Mouse (Mus musculus): ENCODE results near the gene Sphk1.

Sphk1 gene

GRCm38 (mm10) chr11:116506151-116506875, 24.4 kb upstream of the Sphk1 start:
- peak; percentile 64 for DNase-seq (ENCODE audit: low read depth, low spot score)

GRCm38 (mm10) chr11:116508689-116509088, 22.0 kb upstream of the Sphk1 start:
- DNase-seq (ENCODE audit: low read depth, low spot score), result no peak

- peak; percentile 22 for DNase-seq (ENCODE audit: low read depth, low spot score)
Observed at GRCm38 (mm10) chr11:116511301-116511868, 19.3 kb upstream of the Sphk1 start.

GRCm38 (mm10) chr11:116512154-116512553, 18.6 kb upstream of the Sphk1 start:
- DNase-seq (ENCODE audit: low read depth, low spot score), result no peak

GRCm38 (mm10) chr11:116512987-116513386, 17.7 kb upstream of the Sphk1 start:
- DNase-seq (ENCODE audit: low read depth, low spot score), result no peak

GRCm38 (mm10) chr11:116513531-116514038, 17.1 kb upstream of the Sphk1 start:
- no peak for DNase-seq (ENCODE audit: low read depth, low spot score)

- no peak for DNase-seq (ENCODE audit: low read depth, low spot score)
Observed at GRCm38 (mm10) chr11:116515330-116516020, 15.2 kb upstream of the Sphk1 start.

GRCm38 (mm10) chr11:116518482-116518881, 12.2 kb upstream of the Sphk1 start:
- DNase-seq (ENCODE audit: low read depth, low spot score), result no peak

- DNase-seq (ENCODE audit: low read depth, low spot score), result no peak
Observed at GRCm38 (mm10) chr11:116521143-116521542, 9.6 kb upstream of the Sphk1 start.

- DNase-seq (ENCODE audit: low read depth, low spot score), result no peak
Observed at GRCm38 (mm10) chr11:116522046-116522445, 8.7 kb upstream of the Sphk1 start.

- no peak for DNase-seq (ENCODE audit: low read depth, low spot score)
Observed at GRCm38 (mm10) chr11:116522886-116523698, 7.6 kb upstream of the Sphk1 start.

- peak; percentile 22 for DNase-seq (ENCODE audit: low read depth, low spot score)
Observed at GRCm38 (mm10) chr11:116523699-116524189, 7.0 kb upstream of the Sphk1 start.

- DNase-seq (ENCODE audit: low read depth, low spot score), result no peak
Observed at GRCm38 (mm10) chr11:116528636-116529320, 1.9 kb upstream of the Sphk1 start.

- DNase-seq (ENCODE audit: low read depth, low spot score), result peak; percentile 19
Observed at GRCm38 (mm10) chr11:116531371-116532191, 856 bp downstream of the Sphk1 start.

- DNase-seq (ENCODE audit: low read depth, low spot score), result peak; percentile 12
Observed at GRCm38 (mm10) chr11:116532262-116532809, 1.6 kb downstream of the Sphk1 start.

- peak; percentile 51 for DNase-seq (ENCODE audit: low read depth, low spot score)
Observed at GRCm38 (mm10) chr11:116532810-116533338, 2.1 kb downstream of the Sphk1 start.

- peak; percentile 38 for DNase-seq (ENCODE audit: low read depth, low spot score)
Observed at GRCm38 (mm10) chr11:116533341-116534153, 2.8 kb downstream of the Sphk1 start.

- DNase-seq (ENCODE audit: low read depth, low spot score), result peak; percentile 57
Observed at GRCm38 (mm10) chr11:116534154-116534865, 3.6 kb downstream of the Sphk1 start.
